Mouse (Mus musculus): ENCODE measurements at regions not wholly inside any gene's neighbourhood (a gene's known extent, or its start where the extent isn't known, plus 50 kb on each side); places are given as distances from the start of the nearest gene placed in this dataset.

DNA sequence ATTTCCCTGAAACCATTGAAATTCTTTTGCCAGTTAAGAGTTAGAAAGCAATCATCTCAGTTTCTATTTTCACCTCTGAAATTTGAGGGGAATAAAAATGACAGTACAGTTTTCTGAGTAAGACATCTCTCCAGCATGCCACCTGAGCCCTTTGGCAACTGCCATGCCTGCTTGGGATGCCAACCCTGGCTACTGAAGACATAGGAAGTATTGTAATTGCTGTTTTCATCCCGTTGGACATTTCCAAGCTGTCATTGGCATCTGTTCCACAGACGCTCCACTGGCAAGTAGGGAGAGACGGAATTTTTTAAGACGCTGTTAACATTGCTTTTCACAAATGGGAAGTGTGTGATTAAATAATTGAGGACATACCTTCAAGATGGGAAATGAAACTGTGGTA is 665.4 kb upstream of the Slit2 start:
- TF ChIP-seq TAL1 (IDR thresholded peaks at IDR 0.05; ENCODE audit: low read length) (no peak), GATA1 (IDR thresholded peaks at IDR 0.05; ENCODE audit: low read length) (no peak)
